Mouse (Mus musculus): ENCODE data around the gene Yipf2.

Yipf2 gene

GRCm38 (mm10) chr9:21592703-21593121, at the start of gene Yipf2, which contains the start of gene Timm29:
Gene Yipf2, minus strand, starts transcription at chr9:21592828.
Gene Timm29, plus strand, starts transcription at chr9:21592722.
- DNase-seq (ENCODE audit: extremely low spot score, low read depth, low spot score), result peak; percentile 98

DNA sequence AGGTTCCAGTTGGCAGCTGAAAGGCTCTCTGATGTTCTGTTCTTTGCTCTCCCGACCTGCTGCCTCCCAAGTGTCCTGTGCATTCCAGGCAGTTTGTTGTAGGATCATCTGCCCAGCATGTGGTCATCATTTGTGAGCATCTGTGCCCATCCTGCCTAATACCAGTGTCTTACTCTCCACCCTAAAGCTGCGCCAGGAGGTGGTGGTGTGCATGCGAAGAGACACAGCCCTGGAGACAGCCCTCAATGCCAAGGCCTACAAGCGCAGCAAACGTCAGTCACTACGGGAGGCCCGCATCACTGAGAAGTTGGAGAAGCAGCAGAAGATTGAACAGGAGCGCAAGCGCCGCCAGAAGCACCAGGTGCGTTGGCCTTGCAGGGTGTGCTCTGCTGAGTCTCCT, 46.4 kb upstream of the Yipf2 start:
- no peak for DNase-seq (ENCODE audit: extremely low spot score, low read depth, low spot score)

DNA sequence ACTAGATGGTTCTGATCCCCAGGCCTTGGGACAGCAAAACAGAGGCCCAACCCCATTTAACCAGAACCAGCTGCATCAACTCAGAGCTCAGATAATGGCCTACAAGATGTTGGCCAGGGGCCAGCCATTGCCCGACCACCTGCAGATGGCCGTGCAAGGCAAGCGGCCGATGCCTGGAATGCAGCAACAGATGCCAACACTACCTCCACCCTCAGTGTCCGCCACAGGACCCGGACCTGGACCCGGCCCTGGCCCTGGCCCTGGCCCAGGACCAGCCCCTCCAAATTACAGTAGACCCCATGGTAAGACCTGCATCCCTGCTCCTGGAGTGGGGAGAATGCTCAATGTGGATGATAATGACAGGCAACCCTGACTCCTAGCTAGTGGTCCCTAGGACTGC, 43.0 kb upstream of the Yipf2 start:
- DNase-seq (ENCODE audit: extremely low spot score, low read depth, low spot score), result no peak

DNA sequence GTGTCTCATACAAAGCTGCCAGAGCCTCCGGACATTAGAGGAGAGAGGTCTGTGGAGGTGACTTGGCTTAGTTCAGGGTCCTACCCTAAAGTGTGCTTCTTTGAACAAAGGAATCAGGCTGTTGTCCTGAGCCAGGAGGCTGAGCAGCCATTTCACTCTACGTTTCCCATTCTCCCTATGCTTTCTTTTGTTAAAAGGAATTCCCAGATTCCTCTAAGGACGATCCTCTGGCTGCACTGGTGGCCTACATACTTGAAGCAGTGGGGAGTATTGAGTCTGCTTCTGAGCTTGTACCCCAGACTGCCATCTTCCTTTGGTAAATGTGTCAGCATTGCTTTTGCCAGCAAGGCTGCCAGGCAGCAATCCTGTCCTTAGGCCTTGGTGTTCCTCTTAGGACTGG, 40.5 kb upstream of the Yipf2 start:
- DNase-seq (ENCODE audit: extremely low spot score, low read depth, low spot score), result no peak

GRCm38 (mm10) chr9:21630673-21631072, 38.0 kb upstream of the Yipf2 start:
- no peak for DNase-seq (ENCODE audit: extremely low spot score, low read depth, low spot score)

GRCm38 (mm10) chr9:21627145-21627795, 34.6 kb upstream of the Yipf2 start:
- DNase-seq (ENCODE audit: extremely low spot score, low read depth, low spot score), result no peak

GRCm38 (mm10) chr9:21626571-21626970, 33.9 kb upstream of the Yipf2 start:
- no peak for DNase-seq (ENCODE audit: extremely low spot score, low read depth, low spot score)

- DNase-seq (ENCODE audit: extremely low spot score, low read depth, low spot score), result no peak
Observed at GRCm38 (mm10) chr9:21625342-21626339, 33.0 kb upstream of the Yipf2 start.

DNA sequence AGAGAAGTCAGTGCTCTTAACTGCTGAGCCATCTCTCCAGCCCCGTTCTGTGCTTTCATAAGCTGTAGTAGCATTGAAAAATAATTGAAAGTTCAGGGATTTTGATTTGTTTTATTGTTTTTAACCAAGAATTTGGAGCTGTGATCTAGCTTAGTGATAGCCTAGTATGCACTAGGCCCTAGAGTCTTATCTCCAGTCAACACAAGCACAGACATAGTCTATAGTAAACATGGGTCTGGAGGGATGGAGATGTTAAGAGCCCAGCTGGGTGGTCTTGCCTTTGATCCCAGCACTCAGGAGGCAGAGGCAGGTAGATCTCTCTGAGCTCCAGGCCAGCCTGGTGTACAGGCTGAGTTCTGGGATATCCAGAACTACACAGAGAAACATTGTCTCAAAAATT, 30.0 kb upstream of the Yipf2 start:
- DNase-seq (ENCODE audit: extremely low spot score, low read depth, low spot score), result no peak

- DNase-seq (ENCODE audit: extremely low spot score, low read depth, low spot score), result no peak
Observed at GRCm38 (mm10) chr9:21620229-21620628, 27.6 kb upstream of the Yipf2 start.

DNA sequence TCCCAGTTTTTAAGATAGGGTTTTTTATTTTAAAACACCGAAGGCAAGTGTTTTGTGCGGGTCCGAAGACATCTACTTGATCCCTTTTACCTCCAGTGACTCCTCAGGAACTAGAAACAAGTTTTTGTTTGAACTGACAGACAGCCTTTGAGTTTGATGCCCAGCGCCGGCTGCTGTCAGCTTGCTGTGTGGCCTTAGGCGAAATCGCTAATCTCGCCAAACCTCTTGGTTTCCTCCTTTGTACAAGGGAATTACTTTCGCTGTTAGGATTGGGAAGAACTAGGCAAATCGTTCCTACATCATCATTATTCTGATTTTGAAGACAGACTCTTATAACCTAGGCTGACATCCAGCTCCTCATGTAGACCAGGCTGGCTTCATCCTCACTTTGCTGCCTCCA, 24.4 kb upstream of the Yipf2 start:
- no peak for DNase-seq (ENCODE audit: extremely low spot score, low read depth, low spot score)

DNA sequence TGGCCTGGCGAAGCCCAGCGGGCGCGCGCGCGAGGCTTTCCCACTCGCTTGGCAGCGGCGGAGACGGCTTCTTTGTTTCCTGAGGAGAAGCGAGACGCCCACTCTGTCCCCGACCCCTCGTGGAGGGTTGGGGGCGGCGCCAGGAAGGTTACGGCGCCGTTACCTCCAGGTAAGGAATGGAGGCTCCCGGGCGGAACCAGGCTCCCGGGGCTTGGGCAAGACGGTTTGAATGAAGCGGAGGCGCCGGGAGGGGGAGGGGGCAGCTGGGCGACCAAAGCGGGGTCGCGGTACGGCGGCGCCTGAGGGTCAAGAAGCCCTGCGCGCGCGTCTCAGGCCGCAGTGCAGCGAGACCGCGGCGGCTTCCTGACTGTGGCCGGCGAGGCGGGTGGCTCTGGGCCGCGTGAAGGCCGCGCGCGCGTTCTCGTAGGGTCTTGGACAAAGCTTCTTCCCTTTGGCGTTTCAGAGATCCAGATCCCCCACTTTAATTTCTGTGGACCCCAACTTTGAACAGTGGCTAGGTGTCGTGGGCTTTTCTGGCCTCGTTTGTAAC, 23.7 kb upstream of the Yipf2 start:
- no peak for DNase-seq (ENCODE audit: extremely low spot score, low read depth, low spot score)

DNA sequence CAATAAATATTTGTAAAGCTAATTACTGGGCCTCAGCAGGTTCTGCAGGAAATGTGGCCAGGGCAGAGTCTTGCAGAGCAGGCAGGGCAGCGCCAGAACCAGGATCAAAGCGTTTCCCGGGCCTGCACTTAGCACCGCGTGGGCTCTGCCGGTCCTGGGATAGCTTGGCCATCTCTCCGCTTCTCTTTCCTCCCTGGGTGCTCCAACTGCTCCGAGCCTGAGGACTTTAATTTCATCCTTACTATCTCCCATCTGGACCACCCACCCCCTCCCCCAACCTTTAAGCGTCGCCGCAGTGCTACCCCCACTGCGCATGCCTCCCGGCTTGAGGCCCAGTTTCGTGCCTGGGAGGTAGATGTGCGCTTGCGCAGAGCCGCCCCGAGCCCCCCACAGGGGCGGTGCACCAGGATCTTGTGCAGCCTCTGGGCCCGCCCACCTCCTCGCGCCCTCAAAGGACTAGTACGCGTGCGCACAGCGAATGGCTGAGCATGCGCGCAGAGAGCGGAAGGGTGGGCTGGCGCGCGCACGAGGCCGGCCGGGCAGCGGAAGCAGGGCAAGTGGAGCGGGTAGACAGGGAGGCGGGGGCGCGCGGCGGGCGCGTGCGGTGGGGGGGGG, 23.1 kb upstream of the Yipf2 start, which contains the start of gene Smarca4:
Gene Smarca4, plus strand, starts transcription at position 553 of the 615 bp plus-strand sequence.
- DNase-seq (ENCODE audit: extremely low spot score, low read depth, low spot score), result peak; percentile 97

- no peak for DNase-seq (ENCODE audit: extremely low spot score, low read depth, low spot score)
Observed at GRCm38 (mm10) chr9:21614864-21615616, 22.4 kb upstream of the Yipf2 start.

GRCm38 (mm10) chr9:21609861-21610260, 17.2 kb upstream of the Yipf2 start:
- no peak for DNase-seq (ENCODE audit: extremely low spot score, low read depth, low spot score)

- no peak for DNase-seq (ENCODE audit: extremely low spot score, low read depth, low spot score)
Observed at GRCm38 (mm10) chr9:21606648-21607047, 14.0 kb upstream of the Yipf2 start.

- no peak for DNase-seq (ENCODE audit: extremely low spot score, low read depth, low spot score)
Observed at GRCm38 (mm10) chr9:21605865-21606264, 13.2 kb upstream of the Yipf2 start.

DNA sequence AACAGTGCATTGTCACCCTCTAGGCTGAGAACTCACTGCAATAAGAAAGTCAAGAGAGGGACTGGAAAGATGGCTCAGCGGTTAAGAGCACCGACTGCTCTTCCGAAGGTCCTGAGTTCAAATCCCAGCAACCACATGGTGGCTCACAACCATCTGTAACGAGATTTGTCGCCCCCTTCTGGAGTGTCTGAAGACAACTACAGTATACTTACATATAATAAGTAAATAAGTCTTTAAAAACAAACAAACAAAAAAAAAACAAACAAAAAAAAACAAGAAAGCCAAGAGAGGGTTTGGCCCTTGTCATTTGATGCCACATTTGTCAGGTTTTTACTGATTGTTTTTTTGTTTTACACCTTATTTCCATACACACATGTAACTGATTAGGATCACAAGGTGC, 11.5 kb upstream of the Yipf2 start:
- DNase-seq (ENCODE audit: extremely low spot score, low read depth, low spot score), result no peak

DNA sequence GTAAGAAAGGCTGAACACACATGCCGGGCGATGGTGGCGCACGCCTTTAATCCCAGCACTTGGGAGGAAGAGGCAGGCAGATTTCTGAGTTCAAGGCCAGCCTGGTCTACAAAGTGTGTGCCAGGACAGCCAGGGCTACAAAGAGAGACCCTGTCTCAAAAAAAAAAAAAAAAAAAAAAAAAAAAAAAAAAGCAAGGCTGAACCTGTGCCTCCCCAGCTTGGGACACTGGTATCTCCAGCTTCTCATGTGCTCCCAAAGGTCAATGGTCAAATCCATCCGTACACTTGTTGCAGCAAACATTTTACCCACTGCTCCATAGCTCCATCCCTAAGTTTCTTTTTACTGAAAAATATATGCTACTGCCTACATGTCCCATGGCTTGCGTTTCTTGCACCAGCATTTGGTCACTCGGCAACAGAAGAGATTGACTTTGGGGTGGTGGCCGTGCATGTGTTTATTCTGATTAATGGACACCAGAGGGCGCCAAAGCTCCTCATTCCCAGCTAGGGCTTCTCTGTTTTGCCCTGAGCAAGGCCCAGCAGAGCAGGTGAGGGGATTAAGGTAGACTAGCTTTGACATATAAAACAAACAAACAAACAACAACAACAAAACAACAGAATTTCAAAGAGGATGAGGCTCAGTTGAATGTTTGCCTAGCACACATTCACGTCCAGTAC, 9.2 kb upstream of the Yipf2 start:
- DNase-seq (ENCODE audit: extremely low spot score, low read depth, low spot score), result peak; percentile 74

DNA sequence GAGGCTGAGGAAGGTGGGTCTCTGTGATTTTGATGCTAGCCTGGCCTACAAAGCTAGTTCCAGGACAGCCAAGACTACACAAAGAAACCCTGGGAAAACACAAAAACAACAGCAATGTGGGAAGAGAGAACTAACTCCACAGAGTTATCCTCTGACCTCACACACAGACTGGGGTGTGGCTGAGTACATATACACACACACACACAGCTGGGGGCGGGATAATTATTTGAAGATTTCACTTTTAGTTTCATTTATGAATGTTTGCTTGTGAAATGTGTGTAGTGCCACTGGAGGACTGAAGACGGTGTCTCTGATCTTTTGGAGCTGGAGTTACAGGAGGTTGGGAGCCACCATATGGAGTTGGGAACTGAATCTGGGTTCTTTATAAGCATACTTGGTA, 8.4 kb upstream of the Yipf2 start:
- no peak for DNase-seq (ENCODE audit: extremely low spot score, low read depth, low spot score)
